Mouse (Mus musculus) gastrocnemius, postnatal 36 days (tissue): ENCODE results near the gene Arid3a. TPM values are rescaled to one million over a fixed set of nuclear protein-coding genes. Genes with fewer than 3 reads are reported as not detected.

Experiments
- DNase-seq, 2 experiments: peaks; one replicate each; pipeline ENCODE4 v3.0.0; 2022
- intact Hi-C: fragments of 180-260 bp; cut with DNase I; formaldehyde crosslinking; loops from one replicate; pipeline ENCODE4 v1.15.1; 2025
- total RNA-seq, 2 experiments: library from RNA; stranded (reverse); gene quantifications; 2 replicates each; pipeline ENCODE4 v1.2.3; 2021

Gene Arid3a
- total RNA-seq, 2 experiments from 2014 or later = 1.3 to 1.8 TPM

DNA sequence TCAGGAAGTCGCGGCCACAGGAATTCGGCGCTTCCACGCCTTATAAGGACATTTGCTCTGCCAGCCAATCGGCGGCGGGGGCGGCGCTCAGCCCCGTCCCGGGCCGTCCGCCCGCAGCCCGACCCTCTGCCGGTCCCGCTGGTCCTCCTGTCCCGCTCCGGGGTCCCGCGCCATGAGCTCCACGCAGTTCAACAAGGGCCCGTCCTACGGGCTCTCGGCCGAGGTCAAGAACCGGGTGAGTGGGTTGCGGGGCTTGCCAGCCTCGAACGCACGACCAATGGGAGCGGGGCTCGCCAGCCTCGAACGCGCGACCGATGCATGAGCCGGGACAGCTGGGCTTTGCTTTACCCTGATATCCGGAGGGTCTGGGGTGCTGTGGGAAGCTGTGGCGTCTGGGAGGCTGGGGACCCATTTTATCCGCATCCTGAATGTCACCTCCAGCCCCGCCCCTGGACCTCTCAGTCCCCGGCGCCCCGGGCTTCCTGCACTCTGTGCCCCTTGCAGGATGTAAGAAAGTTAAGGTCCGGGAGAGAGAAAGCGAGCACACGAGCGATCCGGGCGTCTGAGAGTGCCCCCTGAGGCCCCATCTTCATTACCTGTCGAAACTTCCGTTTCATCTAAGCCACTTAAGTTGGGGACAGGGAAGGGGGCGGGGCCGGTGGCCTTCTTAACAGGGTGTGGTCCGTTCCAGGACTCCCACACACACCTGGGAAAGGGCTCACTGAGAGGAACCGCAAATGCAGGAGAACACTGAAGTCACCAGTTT is 61.8 kb downstream of the Arid3a start, which contains the start of gene Cnn2:
TSS of gene Cnn2 (plus strand) at position 79 of the 766 bp plus-strand sequence.
- DNase-seq = peak; percentile 36 to 44
- intact Hi-C loops = loop anchor here (5.0 kb wide), 1 partner anchor 124 kb away; no protein-coding TSS in a partner anchor

DNA sequence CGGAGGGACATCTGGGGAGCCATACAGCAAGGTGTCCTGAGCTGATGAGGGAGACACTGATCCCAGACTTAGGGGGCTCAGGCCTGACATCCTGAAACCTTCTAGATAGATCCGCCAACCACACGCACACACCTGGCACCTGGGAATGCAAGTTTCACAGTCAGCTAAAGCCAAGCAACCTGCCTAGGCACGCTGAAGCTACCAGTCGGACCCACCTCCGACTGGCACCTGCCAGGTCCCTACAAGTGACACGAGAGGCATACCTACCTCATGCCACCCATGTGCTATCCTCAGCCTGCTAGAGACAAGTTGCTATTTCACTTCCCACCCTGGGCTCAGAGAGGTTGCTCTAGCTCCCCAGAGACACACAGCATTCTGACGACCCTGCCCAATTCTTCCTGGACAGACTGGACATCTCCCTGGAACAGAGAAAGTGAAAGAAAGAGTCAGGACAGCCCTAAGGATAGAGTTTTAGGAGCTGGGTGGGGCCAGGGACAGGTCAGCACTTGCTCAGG is 62.5 kb downstream of the Arid3a start:
- DNase-seq = no peak
- intact Hi-C loops = loop anchor here (5.0 kb wide), 1 partner anchor 123 kb away; no protein-coding TSS in a partner anchor

DNA sequence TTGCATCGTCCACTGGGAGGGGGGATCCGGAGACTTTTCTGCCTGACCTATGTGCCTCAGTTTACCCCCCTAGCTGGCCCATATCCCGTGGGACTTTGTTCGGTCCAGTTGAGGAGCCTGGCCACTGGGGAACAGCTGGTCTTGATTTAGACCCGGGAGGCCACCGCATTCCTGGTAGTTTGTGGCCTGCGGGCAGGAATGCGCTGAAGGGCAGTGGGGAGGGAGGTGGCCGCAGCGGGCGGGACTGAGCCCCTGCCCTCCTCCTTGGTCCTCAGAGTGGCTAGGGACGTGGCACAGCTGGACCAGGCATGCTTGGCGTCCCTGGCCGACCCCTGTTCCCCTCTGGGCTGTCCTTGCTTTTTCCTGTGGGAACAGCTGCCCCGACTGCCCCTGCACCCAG is 63.0 kb downstream of the Arid3a start:
- intact Hi-C loops = loop anchor here (5.0 kb wide), 1 partner anchor 122 kb away; no protein-coding TSS in a partner anchor
- no peak for DNase-seq

DNA sequence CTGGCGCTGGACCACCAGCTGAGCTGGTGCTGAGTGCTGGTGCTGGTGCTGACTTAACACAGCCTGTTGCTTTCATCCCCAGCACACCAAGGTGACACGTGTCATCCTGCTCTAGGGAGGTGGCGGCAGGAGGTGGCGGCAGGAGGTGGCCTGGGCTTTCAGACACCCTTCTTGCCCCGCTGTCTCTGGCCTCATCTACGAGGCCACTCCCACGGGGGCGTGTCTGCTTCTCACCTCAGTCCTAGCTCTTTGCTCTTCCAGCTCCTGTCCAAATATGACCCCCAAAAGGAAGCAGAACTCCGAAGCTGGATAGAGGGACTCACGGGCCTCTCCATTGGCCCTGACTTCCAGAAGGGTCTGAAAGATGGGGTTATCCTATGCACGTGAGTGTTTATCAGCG is 64.3 kb downstream of the Arid3a start:
- intact Hi-C loops = no loop called here
- no peak for DNase-seq

DNA sequence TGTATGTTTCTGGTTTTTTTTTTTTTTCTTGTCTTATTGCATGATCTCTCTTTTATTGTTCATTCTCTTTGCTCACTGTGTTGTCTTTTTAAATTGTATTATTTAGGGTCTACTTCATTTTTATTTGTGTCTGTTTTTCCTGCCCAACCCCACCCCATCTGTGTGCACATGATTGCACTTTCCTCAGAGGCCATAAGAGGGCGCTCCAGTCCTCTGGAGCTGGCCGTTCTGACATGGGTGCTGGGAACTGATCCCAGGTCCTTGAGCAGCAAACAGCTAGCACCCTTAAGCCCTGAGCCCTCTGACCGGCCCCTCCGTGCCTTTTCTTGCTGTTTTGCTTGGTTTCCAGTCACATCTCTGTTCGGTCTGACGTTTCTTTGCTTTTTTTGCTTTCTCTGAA is 64.7 kb downstream of the Arid3a start:
- no peak for DNase-seq
- intact Hi-C loops = no loop called here

DNA sequence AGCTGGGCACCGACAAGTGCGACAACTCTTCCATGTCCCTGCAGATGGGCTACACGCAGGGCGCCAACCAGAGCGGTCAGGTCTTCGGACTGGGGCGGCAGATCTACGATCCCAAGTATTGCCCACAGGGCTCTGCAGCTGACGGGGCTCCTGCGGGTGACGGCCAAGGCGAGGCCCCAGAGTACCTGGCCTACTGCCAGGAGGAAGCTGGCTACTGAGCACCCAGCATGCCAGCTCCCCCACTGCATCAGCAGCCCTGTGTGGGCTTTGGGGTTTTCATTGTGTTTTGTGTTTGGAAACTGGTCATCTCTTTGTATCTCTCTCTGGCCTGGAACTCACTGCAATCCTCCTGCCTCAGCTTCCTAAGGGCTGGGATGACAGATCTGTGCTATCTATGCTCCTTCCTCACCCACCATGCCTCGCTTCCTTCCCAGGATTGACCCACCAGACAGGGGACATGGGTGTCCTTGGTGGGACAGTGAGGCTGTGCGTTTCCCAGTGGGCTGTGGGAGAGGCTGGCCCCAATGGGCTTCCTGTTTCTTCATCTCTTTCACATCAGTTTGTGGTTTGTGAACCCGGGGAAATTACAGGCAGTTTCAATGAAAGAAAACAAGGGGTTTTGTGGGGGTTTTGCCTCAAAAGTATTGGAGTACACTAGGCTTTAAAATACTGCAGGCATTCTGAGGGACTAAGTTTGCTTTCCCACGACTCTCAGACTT is 67.7 kb downstream of the Arid3a start:
- DNase-seq = no peak
- intact Hi-C loops = no loop called here

DNA sequence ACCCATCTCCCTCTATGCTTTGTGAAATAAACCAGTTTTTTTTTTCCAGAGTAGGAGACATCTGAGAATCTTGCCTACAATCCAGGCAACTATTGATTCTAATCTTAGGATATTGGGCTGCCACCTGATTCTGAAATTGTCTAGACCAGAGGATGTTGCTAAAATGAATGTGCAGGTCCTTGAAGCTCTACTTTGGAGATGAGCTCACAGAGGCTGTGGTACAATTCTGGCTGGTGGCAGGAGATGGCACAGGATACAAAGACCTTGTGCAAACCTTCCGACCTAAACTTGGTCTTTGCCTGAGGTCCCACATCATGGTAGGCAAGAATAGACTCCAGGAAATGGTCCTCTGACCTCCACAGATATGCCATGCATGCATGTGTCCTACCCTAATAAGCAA is 68.8 kb downstream of the Arid3a start:
- no peak for DNase-seq
- intact Hi-C loops = no loop called here

DNA sequence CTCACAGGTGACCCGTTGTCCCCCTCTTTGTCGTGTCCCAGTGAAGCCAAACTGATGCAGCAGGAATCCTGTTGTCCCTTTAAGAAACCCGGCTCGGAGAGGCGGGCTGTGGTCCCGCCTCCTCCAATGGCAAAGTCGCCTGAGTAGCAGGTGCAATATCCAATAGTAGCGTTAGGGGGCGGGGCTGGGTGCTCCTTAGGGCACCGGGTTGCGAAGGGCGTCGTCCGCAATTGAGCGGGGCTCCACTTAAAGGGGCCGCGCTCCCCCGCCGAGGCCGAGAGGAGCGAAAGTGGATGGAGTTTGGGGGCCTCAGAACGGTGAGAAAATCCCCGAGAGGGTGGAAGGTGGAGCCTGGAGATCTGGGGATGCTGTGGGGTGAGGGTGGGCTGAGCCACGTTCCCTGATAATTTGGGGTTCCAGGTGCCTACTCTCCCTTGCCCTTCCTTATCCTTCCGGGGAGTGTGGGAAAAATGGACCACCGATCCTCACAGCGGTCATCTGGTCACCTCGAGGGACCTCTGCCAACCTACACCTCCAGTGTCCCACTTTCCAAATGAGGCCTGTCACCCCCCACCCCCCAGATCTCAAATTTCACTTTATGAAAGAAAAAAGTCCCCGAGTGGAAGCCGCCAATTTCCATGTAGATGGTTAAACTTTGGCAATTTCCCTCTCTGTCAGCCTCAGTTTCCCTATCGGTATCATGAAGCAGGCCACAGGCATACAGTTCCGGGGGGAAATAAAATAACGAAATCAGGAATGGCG is 69.6 kb downstream of the Arid3a start, which contains the start of gene Abca7:
TSS of gene Abca7 (plus strand) at position 223 of the 762 bp plus-strand sequence.
- intact Hi-C loops = no loop called here
- peak; percentile 96 to 98 for DNase-seq

DNA sequence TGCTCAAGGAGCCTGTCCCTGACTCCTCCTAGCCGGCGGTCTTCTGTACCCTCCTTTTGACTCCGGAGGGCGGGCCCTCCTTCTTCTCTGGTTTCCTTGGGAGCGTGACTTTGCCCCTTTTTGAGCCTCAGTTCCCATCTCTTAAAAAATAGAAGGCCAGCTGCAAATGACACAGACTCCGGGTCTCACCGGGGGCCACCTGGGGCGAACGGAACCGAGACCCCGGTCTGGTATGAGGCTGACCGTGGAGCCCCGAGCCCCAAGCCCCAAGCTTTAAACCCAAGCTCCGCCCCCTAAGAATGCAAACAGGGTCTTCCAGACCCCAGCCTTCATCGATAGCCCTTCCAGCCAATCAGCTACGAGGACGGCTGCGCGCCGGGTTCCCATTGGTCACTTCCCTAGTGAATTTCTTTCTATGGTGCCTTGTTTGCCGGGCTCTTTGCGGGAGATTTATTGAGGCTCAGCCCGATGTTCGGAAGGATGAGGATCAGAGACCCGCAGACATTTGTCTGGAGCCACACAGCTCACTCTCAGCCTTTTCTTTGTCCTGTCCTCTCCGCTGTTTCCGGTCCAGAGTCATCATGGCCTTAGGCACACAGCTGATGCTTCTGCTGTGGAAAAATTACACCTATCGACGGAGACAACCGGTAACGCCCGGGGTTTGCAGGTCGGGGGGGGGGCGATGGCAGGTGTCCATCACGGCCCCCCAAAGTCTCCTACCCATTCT is 70.4 kb downstream of the Arid3a start:
- intact Hi-C loops = no loop called here
- DNase-seq = peak in 1 of 2 experiments; percentile 46

DNA sequence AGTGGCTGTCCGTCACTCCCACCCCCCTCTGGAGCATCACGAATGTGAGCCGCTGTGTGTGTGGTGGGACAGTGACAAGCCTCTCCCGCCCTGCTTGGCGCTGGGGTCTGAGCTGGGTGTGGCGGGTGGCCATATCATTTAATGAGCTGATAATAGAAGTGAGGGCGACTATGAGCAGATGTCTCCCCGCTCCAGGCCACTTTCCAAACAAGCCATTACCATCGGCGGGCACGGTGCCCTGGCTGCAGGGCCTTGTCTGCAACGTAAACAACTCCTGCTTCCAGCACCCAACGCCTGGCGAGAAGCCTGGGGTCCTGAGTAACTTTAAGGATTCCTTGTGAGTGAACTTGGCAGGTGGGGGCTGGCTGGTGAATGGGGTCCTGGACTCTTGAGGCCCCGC is 71.0 kb downstream of the Arid3a start:
- intact Hi-C loops = no loop called here
- no peak for DNase-seq

DNA sequence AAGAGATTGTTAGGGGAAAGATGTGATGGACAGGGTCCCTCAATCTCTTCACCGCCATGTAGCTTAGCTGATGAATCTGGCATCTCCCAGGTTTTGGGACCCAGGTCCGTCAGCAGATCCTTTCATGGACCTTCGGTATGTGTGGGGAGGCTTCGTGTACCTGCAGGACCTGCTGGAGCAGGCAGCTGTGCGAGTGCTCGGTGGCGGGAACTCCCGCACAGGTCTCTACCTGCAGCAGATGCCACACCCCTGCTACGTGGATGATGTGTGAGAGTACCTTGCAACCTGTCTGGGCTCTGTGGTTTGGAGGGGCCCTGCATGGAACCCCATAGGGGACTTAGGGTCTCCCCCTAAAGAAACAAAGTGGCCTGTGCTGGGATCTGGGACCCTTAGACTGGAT is 75.1 kb downstream of the Arid3a start:
- intact Hi-C loops = no loop called here
- no peak for DNase-seq

DNA sequence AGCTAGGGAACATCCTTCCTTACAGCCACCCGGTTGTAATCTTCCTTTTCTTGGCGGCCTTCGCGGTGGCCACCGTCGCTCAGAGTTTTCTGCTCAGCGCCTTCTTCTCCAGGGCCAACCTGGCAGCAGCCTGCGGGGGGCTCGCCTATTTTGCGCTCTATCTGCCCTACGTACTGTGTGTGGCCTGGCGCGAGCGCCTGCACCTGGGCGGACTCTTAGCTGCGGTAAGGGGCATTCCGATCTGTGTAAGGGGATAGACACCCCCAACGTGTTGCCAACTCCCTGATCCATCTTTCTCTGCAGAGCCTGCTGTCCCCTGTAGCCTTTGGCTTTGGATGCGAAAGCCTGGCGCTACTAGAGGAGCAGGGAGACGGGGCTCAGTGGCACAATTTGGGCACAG is 76.0 kb downstream of the Arid3a start:
- no peak for DNase-seq
- intact Hi-C loops = no loop called here

DNA sequence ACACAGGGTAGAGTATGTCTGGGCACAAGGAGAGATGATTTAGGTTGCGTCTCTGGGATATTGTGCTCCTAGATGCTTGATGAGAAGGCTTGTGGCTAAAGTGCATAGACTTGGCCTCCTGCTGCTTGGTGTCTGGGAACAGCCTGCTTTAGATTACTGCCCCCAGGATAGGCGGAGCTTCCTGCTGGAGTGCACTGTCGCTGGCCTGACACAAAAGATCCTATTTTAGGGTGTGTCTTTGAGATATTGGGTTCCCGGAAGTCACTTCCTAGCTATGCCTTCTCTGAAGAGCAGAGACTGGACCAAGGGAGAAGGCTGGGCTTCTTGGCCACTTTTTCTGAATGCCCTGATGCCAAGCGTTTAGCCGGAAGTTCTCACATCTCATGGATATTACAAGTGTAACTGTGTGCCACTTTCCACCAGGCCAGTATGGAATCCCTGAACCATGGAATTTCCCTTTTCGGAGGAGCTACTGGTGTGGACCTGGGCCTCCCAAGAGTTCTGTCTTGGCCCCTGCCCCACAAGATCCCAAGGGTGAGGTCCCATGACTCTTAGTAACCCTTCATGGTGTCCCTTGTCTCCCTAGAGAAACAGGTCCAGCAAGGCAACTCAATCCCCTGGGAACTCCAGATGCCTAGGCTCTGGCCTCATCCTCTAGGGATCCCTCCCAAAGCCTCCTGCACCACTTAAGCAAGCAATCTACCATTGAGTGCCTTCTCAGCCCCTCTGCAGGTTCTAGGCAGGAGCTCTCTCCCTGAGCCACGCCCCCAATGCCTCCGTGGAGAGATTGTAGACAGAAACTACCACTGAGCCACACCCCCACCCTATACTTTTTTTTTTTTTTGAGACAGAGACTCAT is 76.8 kb downstream of the Arid3a start:
- intact Hi-C loops = no loop called here
- DNase-seq = no peak

DNA sequence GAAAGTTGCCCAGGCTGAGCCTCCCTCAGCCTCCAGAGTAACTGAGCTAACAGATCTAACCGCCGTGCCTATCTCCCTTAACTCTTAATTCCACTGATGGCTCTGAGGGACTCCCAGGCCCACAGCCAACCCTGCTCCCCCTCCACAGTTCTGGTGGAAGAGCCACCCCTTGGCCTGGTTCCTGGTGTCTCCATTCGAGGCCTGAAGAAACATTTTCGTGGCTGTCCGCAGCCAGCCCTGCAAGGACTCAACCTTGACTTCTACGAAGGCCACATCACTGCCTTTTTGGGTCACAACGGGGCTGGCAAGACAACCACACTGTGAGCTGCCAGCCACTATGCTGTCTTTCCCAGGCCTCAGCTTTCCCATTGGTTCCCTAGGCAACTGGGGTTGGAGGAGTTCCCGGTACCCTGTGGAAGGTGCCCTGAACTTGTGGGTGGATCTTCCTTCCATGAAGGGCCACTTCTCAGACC is 77.4 kb downstream of the Arid3a start:
- intact Hi-C loops = no loop called here
- DNase-seq = no peak

Other genes with a start within 250 kb of the Arid3a start
- gene Cdc34, start 244.8 kb upstream of the Arid3a start, total RNA-seq = 100 to 1,000 TPM; 344 to 378 TPM
- gene Gzmm, start 238.0 kb upstream of the Arid3a start, total RNA-seq = 1 to 10 TPM; 4.4 to 6.0 TPM
- gene Bsg, start 222.6 kb upstream of the Arid3a start, total RNA-seq = 100 to 1,000 TPM; 528 to 635 TPM
- gene Hcn2, start 210.4 kb upstream of the Arid3a start, total RNA-seq = under 1 TPM; 0.72 to 0.79 TPM
- 10 to 100 TPM; 29.4 to 33.2 TPM for gene Polrmt, start 180.5 kb upstream of the Arid3a start, total RNA-seq
- gene Fgf22, start 172.0 kb upstream of the Arid3a start, total RNA-seq = not detected
- 10 to 100 TPM; 35.1 to 40.1 TPM for gene Rnf126, start 160.1 kb upstream of the Arid3a start, total RNA-seq
- 1 to 10 TPM; 1.2 to 1.8 TPM for gene Fstl3, start 149.8 kb upstream of the Arid3a start, total RNA-seq
- gene Prss57, start 136.1 kb upstream of the Arid3a start, total RNA-seq = not detected
- 10 to 100 TPM; 13.8 to 21.4 TPM for gene Palm, start 133.5 kb upstream of the Arid3a start, total RNA-seq
- not detected for gene Misp, start 106.1 kb upstream of the Arid3a start, total RNA-seq
- gene Ptbp1, start 72.6 kb upstream of the Arid3a start, total RNA-seq = 10 to 100 TPM; 17.2 to 17.4 TPM
- not detected for gene Prtn3, start 52.6 kb upstream of the Arid3a start, total RNA-seq
- not detected for gene Plppr3, start 52.4 kb upstream of the Arid3a start, total RNA-seq
- gene Elane, start 40.8 kb upstream of the Arid3a start, total RNA-seq = not detected
- 10 to 100 TPM; 47.6 to 86.0 TPM for gene Cfd, start 36.2 kb upstream of the Arid3a start, total RNA-seq
- 10 to 100 TPM; 27.5 to 35.3 TPM for gene Med16, start 18.1 kb upstream of the Arid3a start, total RNA-seq
- gene Gm26602, start 16.2 kb upstream of the Arid3a start, total RNA-seq = not detected
- gene Kiss1r, start 10.1 kb upstream of the Arid3a start, total RNA-seq = under 1 TPM in 1 of 2 experiments, not detected in 1; 0.23 TPM
- 100 to 1,000 TPM; 114 to 118 TPM for gene R3hdm4, start 5.8 kb upstream of the Arid3a start, total RNA-seq
- 10 to 100 TPM; 17.5 to 23.9 TPM for gene Wdr18, start 33.1 kb downstream of the Arid3a start, total RNA-seq
- gene Grin3b, start 43.7 kb downstream of the Arid3a start, total RNA-seq = under 1 TPM; 0.07 to 0.15 TPM
- gene Tmem259, start 57.3 kb downstream of the Arid3a start, total RNA-seq = 10 to 100 TPM; 71.5 to 72.4 TPM
- gene Cnn2, start 61.5 kb downstream of the Arid3a start, total RNA-seq = 1 to 10 TPM; 5.2 to 6.0 TPM
- 1 to 10 TPM; 5.4 to 5.8 TPM for gene Abca7, start 69.5 kb downstream of the Arid3a start, total RNA-seq
- gene Arhgap45, start 89.6 kb downstream of the Arid3a start, total RNA-seq = 1 to 10 TPM; 1.1 to 2.7 TPM
- 10 to 100 TPM; 36.0 to 42.5 TPM for gene Polr2e, start 112.8 kb downstream of the Arid3a start, total RNA-seq
- 100 to 1,000 TPM; 500 to 536 TPM for gene Gpx4, start 120.1 kb downstream of the Arid3a start, total RNA-seq
- gene Sbno2, start 178.5 kb downstream of the Arid3a start, total RNA-seq = 1 to 10 TPM; 4.5 to 7.3 TPM
- 100 to 1,000 TPM; 120 to 135 TPM for gene Stk11, start 188.8 kb downstream of the Arid3a start, total RNA-seq
- 100 to 1,000 TPM; 600 to 616 TPM for gene Atp5d, start 211.6 kb downstream of the Arid3a start, total RNA-seq
- 1 to 10 TPM; 1.4 to 2.1 TPM for gene Cbarp, start 213.8 kb downstream of the Arid3a start, total RNA-seq
- gene Midn, start 221.2 kb downstream of the Arid3a start, total RNA-seq = 10 to 100 TPM; 37.6 to 49.3 TPM
- 10 to 100 TPM; 22.6 to 28.3 TPM for gene Cirbp, start 238.9 kb downstream of the Arid3a start, total RNA-seq
- gene 1600002K03Rik, start 245.9 kb downstream of the Arid3a start, total RNA-seq = 1 to 10 TPM; 4.7 to 5.1 TPM